Mouse (Mus musculus) urinary bladder, adult 18-20 months (tissue): ENCODE data around the gene Olfr378.

ENCODE experiments used
- DNase-seq, 2 experiments: peaks; one replicate each; pipeline ENCODE4 v3.0.0; 2022; ENCODE audit warnings: low spot score in 2 of 2, mixed read lengths in 2 of 2

Gene Olfr378

DNA sequence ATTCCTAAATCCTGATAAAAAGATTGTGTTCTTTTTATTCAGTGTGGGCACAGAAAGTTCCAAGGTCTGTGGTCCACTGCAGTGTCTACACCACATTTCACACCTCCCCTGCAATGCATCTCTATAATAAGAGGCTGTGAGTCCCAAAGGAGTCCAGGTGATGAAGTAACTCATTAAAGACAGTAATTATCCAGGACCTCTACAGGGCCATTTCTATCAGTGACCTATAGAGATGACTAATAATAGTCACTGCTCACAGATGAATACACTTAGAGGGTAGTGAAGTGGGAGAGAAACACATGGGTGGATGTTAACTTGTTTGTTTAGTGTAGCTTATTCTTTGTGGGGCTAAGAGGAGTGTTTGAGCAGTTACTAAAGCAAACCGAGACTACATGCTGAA lies at the start of gene Olfr378:
Gene Olfr378, minus strand, starts transcription at position 101 of the 400 bp plus-strand sequence.
- DNase-seq, result no peak

- DNase-seq, result no peak
Measured at GRCm38 (mm10) chr11:73457408-73457807, 29.1 kb upstream of the Olfr378 start, which contains the start of gene Olfr380. Gene Olfr380 (minus strand): TSS chr11:73457508.

DNA sequence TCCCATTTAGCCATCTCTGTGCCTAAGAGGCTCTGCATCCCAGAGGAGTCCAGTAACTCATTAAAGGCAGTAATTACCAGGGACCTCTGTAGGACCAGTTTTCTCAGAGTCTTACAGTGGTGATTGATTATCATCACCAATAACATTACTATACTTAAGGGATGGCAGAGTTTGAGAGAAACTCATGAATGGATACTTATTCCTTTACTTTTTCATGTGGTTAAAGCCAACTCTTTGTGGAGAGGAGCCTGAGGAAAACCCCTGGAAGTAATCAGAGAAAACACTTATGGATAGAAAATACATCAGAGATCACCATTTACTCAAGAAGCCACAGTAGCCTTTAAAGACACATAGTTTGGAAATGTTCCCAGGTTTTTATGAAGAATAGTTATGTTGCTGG lies 28.8 kb downstream of the Olfr378 start, which contains the start of gene Olfr1:
Gene Olfr1, minus strand, starts transcription at position 101 of the 400 bp plus-strand sequence.
- DNase-seq, result no peak

- no peak for DNase-seq
Measured at GRCm38 (mm10) chr11:73395374-73395773, 32.9 kb downstream of the Olfr378 start.
